Mouse (Mus musculus): Measurements from ENCODE around the gene Vps45.

DNA sequence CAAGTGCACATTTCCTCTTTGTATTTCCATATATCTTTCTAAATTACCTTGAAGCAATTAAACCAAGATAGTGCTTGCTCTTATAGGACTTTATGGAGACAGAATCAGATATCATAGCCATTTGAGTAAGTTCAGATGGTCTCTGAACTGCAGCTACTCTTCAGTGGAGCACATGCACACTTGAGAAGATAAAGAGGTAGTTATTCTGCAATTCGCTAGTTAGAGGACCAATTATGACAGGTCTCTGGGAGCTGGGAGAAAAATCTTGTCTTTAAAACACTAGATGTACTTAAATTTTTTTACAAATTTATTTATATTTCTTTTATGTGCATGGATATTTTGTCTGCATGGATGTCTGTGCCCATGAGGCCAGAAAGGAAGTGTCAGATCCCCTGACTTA, 37.5 kb downstream of the Vps45 start:
- no peak for TF ChIP-seq EP300 (IDR thresholded peaks at IDR 0.05; ENCODE audit: insufficient read depth, low read depth, low read length)
- TF ChIP-seq CTCF (IDR thresholded peaks at IDR 0.05; ENCODE audit: low read depth, low read length) = no peak

Data from ES-Bruce4 (cell line).